Mouse (Mus musculus) cerebellum, adult 9-10 months (tissue): Measurements from ENCODE around the gene Ccser1.
A peak's percentile ranks its signal among the peaks of the same experiment; 100 is the strongest.
"Not testable (repeated sequence)": the region's sequence is repeated elsewhere in the genome, so short reads cannot be mapped to it uniquely, and the experiment has no call there.

Experiments used
- DNase-seq: peaks from one replicate; pipeline ENCODE4 v3.0.0; 2022

Ccser1 gene

DNA sequence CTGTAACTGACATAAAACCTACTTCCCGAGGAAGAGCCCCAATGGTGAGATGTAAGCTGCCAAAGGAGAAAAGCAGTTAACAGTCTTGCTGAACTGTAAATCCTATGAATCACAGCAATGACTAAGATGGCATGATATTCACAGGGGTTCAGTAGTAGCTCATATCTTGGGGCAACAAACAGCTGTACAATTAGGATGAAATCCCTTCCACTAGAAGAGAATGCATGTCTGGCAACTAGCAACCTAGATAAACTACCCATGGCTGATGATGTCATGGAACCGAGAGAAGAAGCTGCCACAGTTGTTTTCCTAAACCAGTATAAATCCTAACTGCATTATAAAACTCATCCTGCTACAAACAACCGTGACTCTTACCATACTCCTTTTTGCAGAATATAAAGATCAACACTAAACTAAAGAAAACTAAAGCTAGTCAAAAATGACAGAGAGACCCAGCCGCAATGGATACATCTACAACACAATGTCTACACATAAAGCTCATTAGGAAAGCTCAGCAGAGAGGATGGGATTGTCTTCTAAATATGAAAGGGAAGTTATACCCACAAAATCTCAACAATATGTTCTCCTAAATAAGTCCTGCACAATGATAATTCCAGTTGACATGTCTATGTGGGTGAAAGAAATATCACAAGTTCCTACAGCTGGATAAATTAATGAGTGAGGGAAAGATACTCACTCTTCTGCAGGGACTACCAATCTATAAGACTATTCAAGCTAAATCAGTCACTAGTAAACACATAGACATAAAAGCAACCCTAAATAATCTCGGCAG lies 550.2 kb downstream of the Ccser1 start:
- no peak for DNase-seq

DNA sequence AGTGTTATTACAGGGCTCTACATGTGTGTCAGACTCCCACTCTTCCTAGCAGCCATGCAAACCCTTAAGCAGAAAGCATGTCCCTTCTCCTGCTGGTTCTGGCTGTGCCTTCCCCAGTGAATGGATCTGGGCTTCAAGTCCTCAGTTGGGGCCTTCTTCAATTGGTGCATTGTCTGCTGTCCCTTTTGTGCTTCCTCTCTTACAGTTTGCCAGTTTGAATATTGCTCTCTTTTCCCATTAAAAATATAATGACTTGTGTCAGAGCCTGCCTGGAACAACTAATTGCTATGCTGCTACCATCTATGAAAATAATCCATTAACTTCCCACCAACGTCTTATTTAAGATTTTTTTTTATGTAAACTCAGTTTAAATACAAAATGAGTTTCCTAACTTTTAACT lies 566.2 kb downstream of the Ccser1 start:
- peak; percentile 3 for DNase-seq

DNA sequence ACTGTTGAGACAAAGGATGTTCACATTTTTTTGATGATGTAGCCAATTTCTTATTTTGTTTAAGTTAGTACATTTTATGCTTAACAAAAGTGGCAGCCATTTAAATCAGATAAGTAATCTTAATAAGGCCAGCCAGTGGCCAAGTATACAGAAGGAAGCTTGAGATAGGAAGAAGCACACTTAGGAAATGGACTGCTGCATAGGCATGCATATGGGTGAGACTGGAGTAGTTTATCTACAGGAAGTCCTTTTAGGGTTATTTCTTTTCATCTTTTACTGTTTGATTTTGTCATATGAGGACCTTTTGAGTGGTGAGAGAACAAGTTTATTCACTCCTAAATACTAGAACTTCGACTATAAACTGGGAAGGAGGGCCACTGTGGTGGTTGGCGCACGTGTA lies 582.0 kb downstream of the Ccser1 start:
- no peak for DNase-seq

DNA sequence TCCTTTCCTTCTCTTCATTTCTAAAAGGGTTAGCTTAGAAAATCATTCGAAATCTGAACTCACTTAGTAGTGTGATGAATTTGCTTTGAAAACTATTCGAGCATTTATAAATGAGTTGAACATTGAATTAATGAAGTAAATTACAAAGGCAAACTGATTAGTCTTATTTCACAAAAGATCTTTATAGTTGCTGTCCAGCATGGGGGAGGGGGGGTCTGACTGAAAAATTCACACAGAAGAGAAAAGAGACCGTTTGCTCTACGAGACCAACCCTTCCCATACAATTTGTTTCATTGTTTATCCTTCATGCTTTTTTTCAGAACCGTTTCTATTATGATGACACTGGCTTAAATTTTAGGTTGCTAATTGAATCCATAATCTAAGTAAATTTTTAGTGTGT lies 583.3 kb downstream of the Ccser1 start:
- no peak for DNase-seq

DNA sequence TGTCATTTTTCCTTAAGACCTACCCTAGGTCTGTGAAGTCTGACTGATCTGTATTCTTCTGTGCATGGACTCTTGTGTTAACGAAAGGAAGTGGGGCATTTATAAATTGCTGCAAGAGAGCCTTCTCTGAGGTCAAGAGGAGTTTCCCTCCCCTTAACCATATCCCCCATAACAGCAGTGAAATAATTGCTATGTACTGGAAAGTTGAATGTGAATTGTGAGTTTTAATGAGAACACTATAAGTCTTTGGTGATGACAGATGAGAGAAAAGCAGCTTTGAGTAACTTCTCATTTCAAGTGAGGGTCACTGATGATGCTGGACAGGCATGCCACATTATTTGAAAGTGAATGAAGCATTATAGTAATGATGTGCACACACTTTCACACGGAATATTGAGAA lies 585.7 kb downstream of the Ccser1 start:
- no peak for DNase-seq

DNA sequence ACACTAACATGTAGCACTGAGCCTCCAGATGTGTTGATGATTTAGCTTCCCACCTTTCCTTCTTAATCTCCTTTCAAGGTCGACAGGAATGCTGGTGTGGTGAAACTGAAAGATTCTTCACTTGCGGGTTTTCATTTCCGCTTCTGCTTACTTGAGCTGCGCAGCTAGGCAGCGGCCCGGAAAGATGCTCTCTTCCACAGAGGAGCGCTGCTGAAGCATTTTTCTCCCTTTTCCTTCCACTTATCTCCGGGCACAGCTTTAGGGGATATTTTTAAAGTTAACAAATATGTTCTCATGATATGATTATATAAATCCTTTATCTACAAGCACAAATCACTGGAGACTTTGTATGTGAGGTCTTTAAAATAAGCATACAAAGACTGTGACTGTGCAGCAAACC lies 587.0 kb downstream of the Ccser1 start:
- DNase-seq, result no peak

DNA sequence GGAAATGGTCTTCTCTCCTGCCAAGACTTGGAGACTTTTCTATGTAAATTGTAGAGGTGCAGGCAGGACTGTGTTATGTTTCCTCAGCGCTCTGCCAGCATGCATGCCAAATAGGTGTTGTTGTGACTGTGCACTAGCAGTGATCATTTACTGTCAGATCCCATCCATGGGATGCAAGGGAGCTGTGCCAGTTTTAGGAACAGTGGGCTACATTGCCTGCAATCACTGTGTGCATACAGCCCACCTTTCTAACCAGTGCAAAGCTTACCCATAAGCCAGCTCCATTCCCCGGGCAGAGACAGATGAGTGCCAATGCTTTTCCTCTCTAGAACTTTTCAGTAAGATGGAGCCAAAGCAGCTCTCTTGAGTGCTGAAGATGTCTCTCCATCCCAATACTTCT lies 606.6 kb downstream of the Ccser1 start:
- DNase-seq, result no peak

DNA sequence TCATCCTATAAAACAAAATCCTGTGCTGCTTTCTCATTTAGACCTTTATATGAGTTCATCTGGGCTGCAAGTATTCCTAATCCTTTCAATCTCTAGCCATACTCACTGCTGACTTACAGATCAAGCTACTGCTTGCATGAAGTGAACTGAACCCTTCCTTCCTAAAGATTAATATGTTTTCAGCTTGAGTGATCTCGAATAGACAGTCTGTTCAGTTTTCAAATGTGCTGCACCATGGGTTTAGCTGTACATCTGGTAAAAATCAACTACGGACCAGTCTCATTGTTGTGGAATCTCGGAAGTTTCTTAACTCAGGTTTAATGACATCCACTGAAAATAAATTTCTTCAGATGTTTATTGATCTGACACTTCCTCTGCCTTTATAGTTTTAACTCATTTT lies 620.8 kb downstream of the Ccser1 start:
- DNase-seq, result no peak

DNA sequence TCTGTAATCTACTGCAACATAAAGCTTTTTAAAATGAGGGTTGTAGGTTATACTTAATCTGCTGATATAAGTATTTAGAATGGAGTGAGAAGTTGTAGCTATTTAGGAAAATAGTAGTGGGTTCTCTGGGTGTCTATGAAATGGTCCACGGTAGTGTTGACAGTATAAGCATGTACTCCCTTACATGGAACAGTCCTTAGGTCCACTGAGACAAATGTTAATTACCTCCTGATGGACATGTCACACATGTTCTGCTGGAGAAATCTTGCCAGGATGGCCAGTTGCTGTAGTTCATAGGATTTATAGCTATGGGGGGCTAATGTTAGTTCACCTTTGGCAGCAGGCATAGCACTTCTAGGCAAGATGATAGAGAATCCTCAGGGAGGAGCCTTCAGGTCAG lies 625.4 kb downstream of the Ccser1 start:
- DNase-seq, result no peak

DNA sequence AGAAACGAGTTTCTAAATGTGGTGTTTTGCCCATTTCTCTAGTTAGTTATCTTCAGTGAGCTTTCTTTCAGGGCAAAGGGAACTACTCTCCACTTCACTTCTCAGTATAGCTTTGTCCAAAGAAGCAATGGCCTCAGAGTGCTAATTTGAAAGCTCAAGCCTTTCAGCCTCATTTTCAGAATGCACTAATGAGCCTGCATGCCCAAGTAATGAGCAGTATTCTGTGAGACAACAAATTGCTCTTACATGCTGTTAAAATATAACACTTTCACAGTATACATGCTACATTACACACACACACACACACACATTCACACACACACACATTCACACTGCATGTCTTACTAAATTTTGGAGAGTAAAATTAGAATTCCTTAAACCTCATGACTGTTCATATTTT lies 637.6 kb downstream of the Ccser1 start:
- no peak for DNase-seq

DNA sequence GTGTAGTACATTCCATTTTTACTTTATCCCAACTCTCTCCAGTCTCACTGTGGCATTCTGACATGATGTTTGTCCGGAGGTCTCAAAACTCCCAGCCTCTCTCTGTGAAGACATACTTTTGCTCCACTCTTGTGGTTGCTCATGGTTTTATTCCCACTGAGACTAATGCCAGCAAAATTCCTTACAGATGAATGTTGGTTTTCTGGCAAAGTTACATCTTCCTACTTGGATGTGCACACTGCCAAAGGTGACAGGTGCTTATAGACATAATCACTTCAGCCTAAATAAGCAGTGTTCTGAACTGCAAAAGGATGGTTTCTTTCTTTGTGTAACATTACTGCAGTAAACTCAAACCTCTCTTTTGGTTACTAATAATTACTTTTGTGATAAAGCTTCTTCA lies 696.2 kb downstream of the Ccser1 start:
- DNase-seq, result peak; percentile 15

DNA sequence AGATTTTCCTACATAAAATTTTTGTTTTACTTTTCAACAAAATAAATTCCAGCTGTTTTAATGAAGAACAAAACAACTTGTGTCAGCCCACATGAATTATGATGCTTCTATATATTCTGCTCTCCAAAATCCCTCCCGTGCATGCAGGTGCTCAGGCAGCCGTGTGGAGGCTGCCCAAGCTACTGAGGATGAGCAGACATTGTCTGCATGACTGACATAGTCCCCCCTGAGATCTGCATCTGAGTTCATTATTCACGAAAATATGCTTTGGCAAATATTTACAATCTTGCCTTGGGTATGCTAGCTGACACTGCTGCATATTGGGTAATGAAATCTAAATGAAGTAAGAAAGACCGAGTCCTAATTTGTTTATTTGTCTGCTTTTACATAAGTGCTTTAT lies 718.1 kb downstream of the Ccser1 start:
- DNase-seq, result no peak

DNA sequence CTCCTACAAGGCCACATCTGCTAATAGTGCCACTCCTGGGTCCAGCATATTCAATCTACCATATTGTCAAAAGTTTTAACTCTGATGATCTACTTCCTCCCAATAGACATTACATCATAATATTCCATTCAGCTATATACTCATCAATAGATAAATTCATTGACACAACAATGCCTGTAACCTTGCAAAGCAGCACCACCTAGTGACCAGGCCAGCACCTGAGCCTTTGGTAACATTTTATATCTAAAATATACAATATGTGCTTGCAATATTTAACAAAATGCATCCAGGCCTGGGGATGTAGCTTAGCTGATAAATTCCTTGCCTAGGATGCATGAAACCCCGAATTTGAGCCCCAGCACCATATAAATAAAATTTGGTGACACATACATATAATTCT lies 722.6 kb downstream of the Ccser1 start:
- no peak for DNase-seq

DNA sequence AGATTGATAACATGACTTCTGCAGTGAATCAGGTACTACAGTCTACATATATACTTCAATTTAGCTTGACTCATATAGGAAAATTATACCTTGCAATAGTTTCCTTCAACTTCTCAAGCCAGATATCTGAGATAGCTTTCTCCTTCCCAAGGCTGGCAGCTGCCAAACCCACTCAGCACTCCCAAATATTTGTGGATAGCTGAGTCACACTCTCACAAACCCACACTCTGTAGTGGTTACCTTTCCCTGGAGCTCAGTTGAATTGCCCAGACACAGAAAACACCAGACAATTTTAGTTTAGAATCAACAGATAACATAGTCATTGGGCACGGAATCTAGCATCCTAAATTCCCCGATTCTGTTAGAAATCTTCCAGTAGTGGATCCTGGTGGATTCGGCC lies 732.8 kb downstream of the Ccser1 start:
- DNase-seq, result no peak

DNA sequence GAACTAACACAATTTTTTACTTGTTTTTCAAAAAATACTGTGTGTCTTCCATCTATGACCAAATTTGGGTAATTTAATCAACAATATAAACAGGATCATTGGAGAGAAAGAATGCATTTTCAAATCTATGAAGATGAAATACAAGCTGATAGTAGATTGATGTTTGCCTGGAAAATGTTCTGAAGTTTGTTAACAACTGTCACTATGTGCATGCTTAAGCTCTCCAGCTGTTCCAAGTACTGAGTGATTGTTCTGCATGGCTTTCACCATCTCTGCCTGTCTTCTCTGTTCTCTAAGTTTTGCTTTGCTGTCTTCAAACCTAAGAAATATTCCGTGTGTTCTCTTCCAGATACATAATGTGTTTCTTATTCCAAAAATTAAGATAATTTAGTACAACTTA lies 751.5 kb downstream of the Ccser1 start:
- no peak for DNase-seq

DNA sequence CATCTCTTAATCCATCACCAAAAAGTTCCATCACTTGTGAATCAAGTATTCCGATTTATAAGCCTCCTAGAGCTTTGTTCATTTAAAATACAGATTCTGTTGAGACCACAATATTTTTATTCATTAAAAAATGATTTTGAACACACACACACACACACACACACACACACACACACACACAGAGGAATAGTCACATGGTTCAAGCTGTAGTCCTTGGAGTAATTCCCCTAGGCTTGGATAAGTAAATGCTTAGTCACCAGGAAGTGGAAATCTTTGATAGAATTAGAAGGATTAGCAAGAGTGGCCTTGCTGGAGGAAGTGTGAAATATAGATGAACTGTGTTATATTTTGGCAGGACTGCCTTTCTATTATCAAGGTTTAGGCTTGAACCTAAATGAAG lies 756.5 kb downstream of the Ccser1 start:
- DNase-seq, result no peak

DNA sequence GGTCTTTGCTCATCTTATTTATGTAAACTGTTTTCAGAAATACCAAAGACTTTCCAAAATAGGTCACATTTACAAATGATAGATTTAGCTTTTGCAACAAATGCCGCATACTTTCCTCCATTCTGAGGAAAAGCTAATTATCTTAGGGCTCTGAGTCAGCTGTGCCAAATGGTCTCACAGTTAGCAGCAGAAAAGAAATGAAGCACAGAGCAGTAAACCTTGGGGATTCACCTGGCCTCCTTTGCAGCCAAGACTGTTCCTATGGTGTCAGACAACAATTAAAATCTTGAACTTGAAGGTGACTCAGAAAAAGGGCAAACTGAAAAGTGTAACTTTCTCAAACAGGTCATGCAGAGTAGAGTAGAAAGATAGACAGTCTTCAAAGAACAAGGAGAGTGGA lies 759.1 kb downstream of the Ccser1 start:
- peak; percentile 30 for DNase-seq

DNA sequence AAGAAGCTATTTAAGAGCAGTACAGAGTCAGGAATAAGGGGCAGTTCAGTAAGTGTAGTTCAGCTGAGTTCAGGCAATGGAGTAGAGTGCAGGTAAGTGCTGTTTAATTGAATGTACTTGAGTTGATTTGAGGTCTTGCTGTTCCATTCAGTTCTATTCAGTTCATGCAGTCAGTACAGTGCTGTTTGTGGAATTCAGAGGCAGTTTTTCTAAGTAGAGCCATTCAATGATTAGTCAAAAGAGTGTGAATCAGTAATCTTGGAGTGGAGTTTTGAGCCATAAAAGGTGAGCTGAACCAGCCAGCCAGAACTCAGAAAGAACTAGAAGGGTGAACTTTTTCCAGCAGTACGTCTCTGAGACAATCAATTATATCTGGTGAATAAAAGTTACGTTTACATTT lies 773.6 kb downstream of the Ccser1 start:
- DNase-seq, result no peak

DNA sequence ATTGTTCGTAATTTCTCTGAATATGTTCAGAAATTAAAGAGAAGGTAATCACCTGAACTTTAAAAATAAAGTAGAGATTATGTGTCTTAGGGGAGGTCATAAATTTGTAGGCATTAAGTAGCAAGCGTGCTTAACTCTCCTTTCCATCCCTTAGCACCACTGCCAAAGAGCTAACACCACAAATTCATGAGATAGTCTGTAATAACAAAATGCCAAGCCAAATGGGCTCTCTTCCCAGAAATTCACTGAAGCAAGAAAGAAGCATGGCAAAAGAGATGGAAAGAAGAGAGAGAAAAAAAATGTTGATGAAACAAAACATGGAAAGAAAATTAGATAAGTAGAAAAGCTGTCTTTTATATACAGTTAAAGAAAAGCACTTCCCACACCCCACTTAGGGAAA lies 796.8 kb downstream of the Ccser1 start:
- peak; percentile 82 for DNase-seq

DNA sequence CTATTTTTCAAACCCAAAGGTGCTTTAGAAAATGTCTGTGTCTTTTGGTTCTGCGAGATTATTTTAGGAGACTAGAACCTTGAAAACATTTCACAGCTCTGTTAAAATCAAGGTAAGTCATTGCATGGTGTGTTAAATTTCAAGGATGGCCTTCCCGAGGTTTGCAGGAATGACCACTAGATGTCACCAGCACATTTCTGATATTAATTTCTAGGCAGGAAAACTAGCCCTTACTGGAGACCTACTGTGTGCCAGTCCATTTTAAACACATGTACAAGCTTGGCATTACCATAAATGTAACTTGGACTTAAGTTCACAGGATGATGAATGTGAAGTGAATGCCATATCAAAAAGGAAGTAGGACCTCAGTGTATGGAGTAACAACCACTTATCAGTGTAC lies 798.3 kb downstream of the Ccser1 start:
- DNase-seq, result no peak

DNA sequence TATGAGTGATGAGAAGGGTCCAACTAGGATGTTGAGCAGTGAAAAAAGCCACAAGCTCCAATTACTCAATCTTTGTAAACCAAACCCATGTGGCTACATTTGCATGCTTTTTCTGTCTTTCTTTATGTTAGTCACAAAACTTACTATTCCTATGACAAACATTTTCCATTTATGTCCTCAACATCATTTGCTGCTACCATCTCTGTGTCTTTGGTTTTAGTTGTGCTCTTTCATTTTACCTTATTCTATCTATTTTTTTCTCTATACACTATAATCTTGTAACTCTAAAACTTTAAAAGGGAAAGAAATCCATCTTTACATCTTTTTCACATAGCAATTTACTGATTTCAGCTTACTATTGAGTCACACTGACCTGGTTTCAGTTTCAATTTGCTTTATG lies 834.2 kb downstream of the Ccser1 start:
- no peak for DNase-seq

DNA sequence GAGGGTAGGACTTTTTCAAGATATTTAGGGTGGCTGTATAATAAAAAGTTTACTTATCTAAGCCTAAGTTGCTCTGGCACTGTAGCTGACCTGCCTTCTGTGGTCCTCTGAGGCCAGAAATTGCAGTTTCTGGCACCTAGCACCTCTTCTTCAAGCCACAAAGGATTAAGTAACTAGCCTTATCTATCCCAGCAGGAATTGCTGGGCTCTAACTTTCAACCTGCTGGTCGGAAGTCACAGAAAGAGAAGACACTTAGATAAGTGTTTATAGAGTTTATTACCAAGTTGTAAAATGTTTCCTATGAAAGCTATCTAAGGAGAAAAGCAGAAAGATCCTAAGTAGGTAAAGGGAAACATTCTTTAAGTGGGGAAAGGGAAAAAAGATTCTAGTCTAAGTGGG lies 864.3 kb downstream of the Ccser1 start:
- DNase-seq, result no peak

DNA sequence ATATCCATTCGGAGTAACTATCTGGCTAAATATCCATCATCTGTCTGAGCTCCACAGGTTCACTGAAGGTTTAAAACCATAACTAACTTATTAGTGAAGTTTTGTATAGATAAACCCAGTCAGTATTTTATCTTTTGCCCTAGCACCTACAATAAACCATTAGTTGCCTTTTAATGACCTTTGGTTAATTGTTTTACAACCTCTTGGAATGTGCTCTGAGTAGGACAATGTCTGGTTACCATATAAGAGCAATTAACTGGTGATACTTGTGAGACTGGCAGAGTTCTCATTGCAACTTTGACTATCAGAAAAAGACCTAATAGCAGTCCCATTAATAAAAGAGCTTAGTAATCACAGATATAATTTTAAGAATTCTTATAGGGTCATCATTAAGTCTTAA lies 864.9 kb downstream of the Ccser1 start:
- DNase-seq, result not testable (repeated sequence)

DNA sequence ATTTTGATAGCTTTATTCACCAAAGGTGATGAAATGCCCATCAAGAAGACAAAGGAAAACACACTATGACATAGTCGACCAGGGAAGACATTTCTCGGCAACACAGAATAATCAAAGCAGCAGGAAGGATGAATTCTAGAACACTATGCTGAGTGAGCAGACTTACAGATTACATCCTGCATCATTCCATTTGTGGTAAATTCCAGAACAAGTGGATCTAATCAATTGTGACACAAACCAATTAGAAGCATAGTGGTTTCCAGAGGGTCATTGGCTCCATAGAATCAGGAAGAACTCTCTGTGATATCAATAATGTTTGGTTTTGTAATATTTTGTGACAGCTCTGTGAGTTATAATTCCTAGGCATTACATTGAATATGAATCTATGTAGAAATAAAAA lies 875.2 kb downstream of the Ccser1 start:
- no peak for DNase-seq

DNA sequence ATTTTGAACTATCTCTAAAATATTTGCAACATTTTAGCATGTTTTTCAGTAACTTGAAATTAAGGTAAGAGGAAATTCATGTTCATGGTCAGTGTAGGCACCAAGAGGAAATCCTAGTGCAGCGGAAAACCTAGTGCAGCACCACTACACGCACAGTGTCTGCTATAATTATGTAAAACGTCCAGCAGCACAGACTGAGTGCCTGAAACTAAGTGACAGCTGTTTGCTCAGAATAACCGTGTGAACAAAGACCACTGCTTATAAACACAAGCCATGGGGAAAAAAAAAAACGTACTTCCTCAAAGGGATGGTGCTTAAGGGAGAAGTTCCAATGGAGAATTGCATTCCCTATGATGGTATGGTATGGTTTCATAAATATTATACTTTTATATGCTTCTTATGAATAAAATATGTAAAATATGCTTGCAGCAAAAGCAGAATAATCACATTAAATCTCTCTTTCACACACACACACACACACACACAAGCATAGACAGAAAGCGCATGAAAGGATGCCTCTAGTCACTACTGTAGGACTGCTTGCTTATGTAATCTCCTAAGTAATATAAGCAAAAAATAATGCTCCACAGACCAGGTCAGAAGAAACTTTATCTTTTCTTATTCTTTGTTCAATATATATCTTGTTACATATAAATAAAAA lies 886.4 kb downstream of the Ccser1 start:
- no peak for DNase-seq
